Mouse (Mus musculus) embryonic facial prominence, embryonic 13.5 days (tissue): ENCODE measurements around the gene Lrg1. TPM values are rescaled to one million over a fixed set of nuclear protein-coding genes. Genes with fewer than 3 reads are reported as not detected.

Source experiments
- ATAC-seq: fragments of 200-750 bp; cut with Nextera tagmentation; 2 replicates; pipeline ENCODE4 v1.8.0; 2017; ENCODE audit warnings: low read depth; ENCODE audit not compliant: insufficient number of reproducible peaks, insufficient read depth, low FRiP score, low TSS enrichment
- H3K27ac ChIP-seq: fragments of 300-500 bp; sonication (generic); 2 replicates; pipeline ENCODE4 v1.5.1; 2015; ENCODE audit warnings: moderate library complexity, mild to moderate bottlenecking, inconsistent platforms
- H3K27me3 ChIP-seq: fragments of 300-500 bp; sonication (generic); 2 replicates; pipeline ENCODE4 v1.6.1; 2015; ENCODE audit warnings: mild to moderate bottlenecking, inconsistent platforms
- H3K36me3 ChIP-seq: fragments of 300-500 bp; sonication (generic); 2 replicates; pipeline ENCODE4 v1.6.1; 2015; ENCODE audit warnings: mild to moderate bottlenecking, inconsistent platforms
- H3K4me1 ChIP-seq: fragments of 300-500 bp; sonication (generic); 2 replicates; pipeline ENCODE4 v1.6.1; 2015; ENCODE audit warnings: inconsistent platforms
- H3K4me2 ChIP-seq: fragments of 300-500 bp; sonication (generic); 2 replicates; pipeline ENCODE4 v1.6.1; 2015; ENCODE audit warnings: moderate library complexity, mild to moderate bottlenecking, inconsistent platforms
- H3K4me3 ChIP-seq: fragments of 300-500 bp; sonication (generic); 2 replicates; pipeline ENCODE4 v1.5.1; 2015; ENCODE audit warnings: mild to moderate bottlenecking, inconsistent platforms
- H3K9ac ChIP-seq: fragments of 300-500 bp; sonication (generic); 2 replicates; pipeline ENCODE4 v1.6.1; 2015; ENCODE audit warnings: mild to moderate bottlenecking, inconsistent platforms
- H3K9me3 ChIP-seq: fragments of 300-500 bp; sonication (generic); 2 replicates; pipeline ENCODE4 v1.6.1; 2016; ENCODE audit warnings: inconsistent platforms
- whole genome bisulfite sequencing: fragments of 180-500 bp; shearing (Covaris S2); methylation state at CpG from one replicate; pipeline ENCODE4 v1.1.7; 2015; ENCODE audit warnings: mixed read lengths; 5-methylcytosine and 5-hydroxymethylcytosine counted together
- polyA plus RNA-seq: library from polyadenylated mRNA; unstranded; fragments of >200 nt; fragmentation: Nextera tagmentation; extraction: Ambion mirVana; gene quantifications from 2 replicates; pipeline ENCODE4 v1.2.1, GENCODE M21; 2015

Lrg1 gene
- polyA plus RNA-seq: 0.24 and 0.30 TPM in 2 replicates

GRCm38 (mm10) chr17:56121826-56122225 lies at the start of gene Lrg1:
Lrg1 (minus strand) TSS chr17:56122001.
- no peak within 1 kb of the TSS for H3K4me3 ChIP-seq
- WGBS: 60% methylated on average over 2 of the region's 2 CpGs
- peaks cover 13% of the 10 kb centered on the region; the same call in 1 of the 2 replicates for H3K36me3 ChIP-seq
- H3K4me2 ChIP-seq: no peak within 1 kb of the TSS
- H3K9me3 ChIP-seq: peaks cover 10% of the 10 kb centered on the region
- H3K4me1 ChIP-seq: peaks cover 27% of the 10 kb centered on the region
- no peak for ATAC-seq
- no peak within 1 kb of the TSS for H3K27ac ChIP-seq
- peaks cover 86% of the 10 kb centered on the region for H3K27me3 ChIP-seq
- no peak within 1 kb of the TSS for H3K9ac ChIP-seq

GRCm38 (mm10) chr17:56171456-56171855 lies 49.7 kb upstream of the Lrg1 start:
- WGBS: 78% methylated on average over 9 of the region's 9 CpGs
- H3K27me3 ChIP-seq: no peaks in the 10 kb centered on the region
- H3K4me1 ChIP-seq: peaks cover 7% of the 10 kb centered on the region; the same call in 1 of the 2 replicates
- H3K9ac ChIP-seq: no peak overlapping the region
- no peak for ATAC-seq
- H3K4me3 ChIP-seq: no peak overlapping the region
- H3K9me3 ChIP-seq: no peaks in the 10 kb centered on the region
- 0 out of 2 replicates have a peak overlapping the region, but pooled peaks have one; percentile 12 for H3K27ac ChIP-seq
- peaks cover 37% of the 10 kb centered on the region for H3K36me3 ChIP-seq
- H3K4me2 ChIP-seq: no peak overlapping the region

GRCm38 (mm10) chr17:56170636-56171035 lies 48.8 kb upstream of the Lrg1 start:
- Histone ChIP-seq H3K9ac (peak overlapping the region; percentile 21; the same call in 1 of the 2 replicates), H3K4me3 (no peak overlapping the region), H3K4me1 (peaks cover 7% of the 10 kb centered on the region; the same call in 1 of the 2 replicates), H3K27ac (0 out of 2 replicates have a peak overlapping the region, but pooled peaks have one; percentile 44), H3K27me3 (no peaks in the 10 kb centered on the region), H3K36me3 (peaks cover 30% of the 10 kb centered on the region), H3K9me3 (no peaks in the 10 kb centered on the region), H3K4me2 (no peak overlapping the region)
- 38% methylated on average over 10 of the region's 10 CpGs for WGBS
- ATAC-seq: no peak

- H3K4me1 ChIP-seq: peaks cover 7% of the 10 kb centered on the region; the same call in 1 of the 2 replicates
- no peaks in the 10 kb centered on the region for H3K9me3 ChIP-seq
- peak overlapping the region; percentile 44; the same call in 1 of the 2 replicates for H3K27ac ChIP-seq
- H3K4me2 ChIP-seq: no peak overlapping the region
- 45% methylated on average over 6 of the region's 6 CpGs for WGBS
- H3K36me3 ChIP-seq: peaks cover 24% of the 10 kb centered on the region
- H3K9ac ChIP-seq: 0 out of 2 replicates have a peak overlapping the region, but pooled peaks have one; percentile 21
- ATAC-seq: no peak
- no peaks in the 10 kb centered on the region for H3K27me3 ChIP-seq
- H3K4me3 ChIP-seq: no peak overlapping the region
These were observed 48.0 kb upstream of the Lrg1 start for GRCm38 (mm10) chr17:56169830-56170229.

- Histone ChIP-seq H3K27ac (no peak overlapping the region), H3K4me3 (no peak overlapping the region), H3K9me3 (no peaks in the 10 kb centered on the region), H3K36me3 (no peaks in the 10 kb centered on the region), H3K4me2 (no peak overlapping the region), H3K27me3 (no peaks in the 10 kb centered on the region), H3K4me1 (peaks cover 21% of the 10 kb centered on the region), H3K9ac (no peak overlapping the region)
- no peak for ATAC-seq
- 77% methylated on average over 11 of the region's 11 CpGs for WGBS
These were observed 43.9 kb upstream of the Lrg1 start for GRCm38 (mm10) chr17:56165671-56166070.

GRCm38 (mm10) chr17:56164510-56164909 lies 42.7 kb upstream of the Lrg1 start:
- Histone ChIP-seq H3K9ac (no peak overlapping the region), H3K9me3 (no peaks in the 10 kb centered on the region), H3K4me3 (no peak overlapping the region), H3K4me1 (peaks cover 15% of the 10 kb centered on the region), H3K27ac (no peak overlapping the region), H3K4me2 (no peak overlapping the region), H3K27me3 (no peaks in the 10 kb centered on the region), H3K36me3 (no peaks in the 10 kb centered on the region)
- WGBS: 83% methylated on average over 3 of the region's 3 CpGs
- ATAC-seq: no peak

GRCm38 (mm10) chr17:56163523-56164102 lies 41.8 kb upstream of the Lrg1 start:
- peak overlapping the region; percentile 52 for H3K4me3 ChIP-seq
- WGBS: 77% methylated on average over 6 of the region's 6 CpGs

GRCm38 (mm10) chr17:56162231-56162774 lies 40.5 kb upstream of the Lrg1 start, which contains the start of gene Tnfaip8l1:
Tnfaip8l1 (plus strand) TSS chr17:56162477.
- WGBS: under 1% methylated on average over 30 of the region's 30 CpGs
- Histone ChIP-seq H3K9ac (peak within 1 kb of the TSS; percentile 66), H3K4me3 (peak within 1 kb of the TSS; percentile 52), H3K36me3 (no peaks in the 10 kb centered on the region), H3K4me1 (peaks cover 15% of the 10 kb centered on the region), H3K4me2 (peak within 1 kb of the TSS; percentile 81), H3K27me3 (peaks cover 12% of the 10 kb centered on the region), H3K27ac (no peak within 1 kb of the TSS), H3K9me3 (no peaks in the 10 kb centered on the region)
- peak; percentile 97 for ATAC-seq

More at GRCm38 (mm10) chr17:56163523-56164102, 41.8 kb upstream of the Lrg1 start:
- H3K4me2 ChIP-seq: peak overlapping the region; percentile 81
- ATAC-seq: no peak
- no peak overlapping the region for H3K27ac ChIP-seq
- no peaks in the 10 kb centered on the region for H3K36me3 ChIP-seq
- no peaks in the 10 kb centered on the region; the same call in 1 of the 2 replicates for H3K27me3 ChIP-seq
- peaks cover 15% of the 10 kb centered on the region for H3K4me1 ChIP-seq
- H3K9ac ChIP-seq: peak overlapping the region; percentile 17; the same call in 1 of the 2 replicates
- no peaks in the 10 kb centered on the region for H3K9me3 ChIP-seq

- H3K4me2 ChIP-seq: no peak overlapping the region
- H3K36me3 ChIP-seq: no peaks in the 10 kb centered on the region
- no peak for ATAC-seq
- peaks cover 28% of the 10 kb centered on the region for H3K27me3 ChIP-seq
- no peak overlapping the region for H3K4me3 ChIP-seq
- H3K4me1 ChIP-seq: peaks cover 15% of the 10 kb centered on the region
- no peaks in the 10 kb centered on the region for H3K9me3 ChIP-seq
- WGBS: 3% methylated on average over 9 of the region's 9 CpGs
- H3K27ac ChIP-seq: no peak overlapping the region
- no peak overlapping the region for H3K9ac ChIP-seq
These were observed 37.9 kb upstream of the Lrg1 start for GRCm38 (mm10) chr17:56159729-56160128.

- H3K36me3 ChIP-seq: no peaks in the 10 kb centered on the region
- H3K4me3 ChIP-seq: no peak overlapping the region
- peaks cover 5% of the 10 kb centered on the region for H3K4me1 ChIP-seq
- peaks cover 84% of the 10 kb centered on the region for H3K27me3 ChIP-seq
- H3K9ac ChIP-seq: no peak overlapping the region
- 42% methylated on average over 9 of the region's 9 CpGs for WGBS
- no peaks in the 10 kb centered on the region for H3K9me3 ChIP-seq
- no peak for ATAC-seq
- no peak overlapping the region for H3K4me2 ChIP-seq
- no peak overlapping the region for H3K27ac ChIP-seq
These were observed 31.8 kb upstream of the Lrg1 start for GRCm38 (mm10) chr17:56153643-56154042.

GRCm38 (mm10) chr17:56149897-56150296 lies 28.1 kb upstream of the Lrg1 start:
- Histone ChIP-seq H3K9me3 (no peaks in the 10 kb centered on the region), H3K4me2 (no peak overlapping the region), H3K36me3 (no peaks in the 10 kb centered on the region), H3K27ac (no peak overlapping the region), H3K27me3 (peaks cover 94% of the 10 kb centered on the region), H3K9ac (no peak overlapping the region), H3K4me1 (peaks cover 9% of the 10 kb centered on the region), H3K4me3 (no peak overlapping the region)
- 29% methylated on average over 2 of the region's 2 CpGs for WGBS
- ATAC-seq: no peak
